Mouse (Mus musculus) lung, postnatal 0 days (tissue): Measurements from ENCODE around the gene Tars.

ENCODE experiments used
- CTCF ChIP-seq: IDR thresholded peaks from 2 replicates; pipeline ENCODE4 v1.5.1; 2016; ENCODE audit warnings: antibody characterized with exemption, mild to moderate bottlenecking
- EP300 ChIP-seq: IDR thresholded peaks from 2 replicates; pipeline ENCODE4 v1.6.1; 2016; ENCODE audit warnings: antibody characterized with exemption, mild to moderate bottlenecking, control low read depth

DNA sequence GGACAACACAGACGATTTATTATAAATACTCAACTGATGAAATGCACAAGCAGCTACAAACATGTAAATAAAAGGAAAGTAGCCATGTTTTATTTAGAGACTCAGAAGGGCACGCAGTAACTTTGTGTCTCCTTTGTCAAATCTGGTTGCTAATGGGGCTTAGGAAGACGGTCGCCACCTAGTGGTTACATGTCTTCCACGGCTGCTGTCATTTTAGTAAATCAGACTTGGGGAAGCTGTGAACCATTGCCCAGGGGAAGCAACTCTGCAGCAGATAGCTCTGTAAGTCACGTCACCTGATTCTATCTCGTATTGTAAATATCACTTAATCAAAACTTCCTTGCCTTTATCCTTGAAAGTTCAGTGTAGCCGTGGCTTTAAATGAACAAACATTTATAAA is 7.9 kb upstream of the Tars start:
- TF ChIP-seq CTCF (peak; percentile 83), EP300 (no peak)
